Mouse (Mus musculus) forebrain, embryonic 16.5 days (tissue): Measurements from ENCODE around the gene Prlr. TPM values are rescaled to one million over a fixed set of nuclear protein-coding genes. Genes with fewer than 3 reads are reported as not detected.

Experiments
- ATAC-seq: fragments of 200-750 bp; cut with Nextera tagmentation; 2 replicates; pipeline ENCODE4 v1.8.0; 2017; ENCODE audit warnings: mild to moderate bottlenecking, moderate library complexity
- H3K27ac ChIP-seq: fragments of 300-500 bp; sonication (generic); 2 replicates; pipeline ENCODE4 v1.5.1; 2014; ENCODE audit warnings: low read length, control low read depth
- H3K27me3 ChIP-seq: fragments of 300-500 bp; sonication (generic); replicated peaks from 2 replicates; pipeline ENCODE4 v1.6.1; 2014; ENCODE audit warnings: low read length; ENCODE audit not compliant: control insufficient read depth, insufficient read depth
- H3K36me3 ChIP-seq: fragments of 300-500 bp; sonication (generic); 2 replicates; pipeline ENCODE4 v1.6.1; 2014; ENCODE audit not compliant: control insufficient read depth, insufficient read depth
- H3K4me1 ChIP-seq: fragments of 300-500 bp; sonication (generic); replicated peaks from 2 replicates; pipeline ENCODE4 v1.6.1; 2014; ENCODE audit warnings: low read length; ENCODE audit not compliant: control insufficient read depth, insufficient read depth
- H3K4me2 ChIP-seq: fragments of 300-500 bp; sonication (generic); 2 replicates; pipeline ENCODE4 v1.6.1; 2014; ENCODE audit warnings: mild to moderate bottlenecking, low read length, control low read depth
- H3K4me3 ChIP-seq: fragments of 300-500 bp; sonication (generic); replicated peaks from 2 replicates; pipeline ENCODE4 v1.5.1; 2014; ENCODE audit warnings: mild to moderate bottlenecking, low read length, control low read depth
- H3K9ac ChIP-seq: fragments of 300-500 bp; sonication (generic); replicated peaks from 2 replicates; pipeline ENCODE4 v1.6.1; 2014; ENCODE audit warnings: low read depth, low read length, control low read depth
- H3K9me3 ChIP-seq: fragments of 300-500 bp; sonication (generic); 2 replicates; pipeline ENCODE4 v1.6.1; 2016; ENCODE audit warnings: low read length; ENCODE audit not compliant: control insufficient read depth
- WGBS: fragments of 180-500 bp; shearing (Covaris S2); extraction: QIAGEN DNeasy Blood & Tissue Kit; methylation state at CpG from one replicate; pipeline ENCODE4 v1.1.7; 2014; 5-methylcytosine and 5-hydroxymethylcytosine counted together
- polyA plus RNA-seq: library from polyadenylated mRNA; unstranded; fragments of >200 nt; fragmentation: Nextera tagmentation; extraction: Ambion mirVana; gene quantifications from 2 replicates; pipeline ENCODE4 v1.2.1, GENCODE M21; 2015

The Prlr gene
- polyA plus RNA-seq, 1 experiment from 2014 or later, result 1.3 TPM

DNA sequence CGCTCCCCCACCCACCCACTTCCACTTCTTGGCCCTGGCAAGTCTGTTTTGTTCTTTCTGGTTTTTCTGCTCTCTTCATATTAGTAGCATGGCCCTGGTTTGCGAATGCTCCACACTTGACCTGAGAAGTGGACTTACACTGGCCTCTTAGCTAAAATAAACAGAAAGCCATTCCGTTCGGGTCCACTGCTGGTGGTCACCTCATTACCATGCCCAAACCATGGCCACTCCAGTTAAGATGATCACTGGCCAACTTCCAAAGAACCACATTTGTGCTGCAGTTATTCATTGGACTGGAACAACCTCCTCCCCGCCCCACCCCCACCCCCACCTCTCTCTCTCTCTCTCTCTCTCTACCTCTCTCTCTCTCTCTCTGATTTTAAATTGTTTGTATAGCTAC, 104.5 kb downstream of the Prlr start:
- H3K4me1 ChIP-seq, result no peaks in the 10 kb centered on the region
- no peak overlapping the region for H3K27ac ChIP-seq
- no peaks in the 10 kb centered on the region for H3K9me3 ChIP-seq
- no peak for ATAC-seq
- no peaks in the 10 kb centered on the region for H3K27me3 ChIP-seq
- 89% methylated on average over 5 of the region's 5 CpGs for WGBS
- no peak overlapping the region for H3K4me3 ChIP-seq
- H3K9ac ChIP-seq, result no peak overlapping the region
- H3K4me2 ChIP-seq, result no peak overlapping the region
- H3K36me3 ChIP-seq, result no peaks in the 10 kb centered on the region

DNA sequence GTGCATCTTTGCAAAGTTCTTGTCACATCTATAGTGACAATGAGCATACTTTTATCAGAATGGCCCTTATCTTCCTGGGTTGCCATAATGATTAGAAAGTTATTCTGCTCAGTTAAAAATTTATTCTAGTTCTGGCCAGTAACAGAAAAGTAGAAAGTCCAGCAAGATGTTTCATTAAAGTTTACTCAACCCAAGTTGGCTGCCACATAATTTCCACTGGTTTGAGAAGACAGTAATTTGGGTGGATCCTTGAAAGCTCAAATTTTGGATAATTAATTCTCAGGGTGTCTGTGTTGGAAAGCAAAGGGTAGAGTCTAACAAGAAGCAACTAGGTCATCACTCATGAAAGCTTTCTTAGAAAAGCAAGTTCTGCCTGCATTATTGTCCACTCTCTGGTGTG, 106.6 kb downstream of the Prlr start:
- no peak overlapping the region for H3K9ac ChIP-seq
- no peaks in the 10 kb centered on the region for H3K36me3 ChIP-seq
- no peaks in the 10 kb centered on the region for H3K4me1 ChIP-seq
- no peak for ATAC-seq
- H3K27me3 ChIP-seq, result no peaks in the 10 kb centered on the region
- no peaks in the 10 kb centered on the region for H3K9me3 ChIP-seq
- no peak overlapping the region for H3K27ac ChIP-seq
- no peak overlapping the region for H3K4me2 ChIP-seq
- no peak overlapping the region for H3K4me3 ChIP-seq

GRCm38 (mm10) chr15:10296570-10296969, 119.5 kb downstream of the Prlr start:
- Histone ChIP-seq H3K4me2 (no peak overlapping the region), H3K27me3 (no peaks in the 10 kb centered on the region), H3K4me3 (no peak overlapping the region), H3K27ac (no peak overlapping the region), H3K4me1 (no peaks in the 10 kb centered on the region), H3K9ac (no peak overlapping the region), H3K9me3 (no peaks in the 10 kb centered on the region), H3K36me3 (no peaks in the 10 kb centered on the region)
- no peak for ATAC-seq
- WGBS, result 88% methylated on average over 1 of the region's 1 CpGs

DNA sequence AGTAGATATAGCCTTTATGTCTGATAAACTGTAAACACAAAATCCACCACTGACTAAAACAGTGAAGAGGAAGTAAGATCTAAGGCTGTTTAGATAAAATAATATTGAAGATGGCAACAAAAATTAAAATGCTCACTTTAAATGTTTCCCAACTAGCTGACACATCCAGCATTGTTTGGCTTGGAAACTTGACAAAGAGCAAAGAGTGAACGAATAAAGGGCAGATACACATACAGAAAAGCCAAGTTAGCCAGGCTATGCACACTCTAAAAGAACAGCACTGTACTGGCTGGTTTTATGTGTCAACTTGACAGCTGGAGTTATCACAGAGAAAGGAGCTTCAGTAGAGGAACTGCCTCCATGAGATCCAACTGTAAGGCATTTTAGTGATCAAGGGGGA, 121.0 kb downstream of the Prlr start:
- H3K4me3 ChIP-seq, result no peak overlapping the region
- no peaks in the 10 kb centered on the region for H3K9me3 ChIP-seq
- H3K4me1 ChIP-seq, result no peaks in the 10 kb centered on the region
- H3K27ac ChIP-seq, result no peak overlapping the region
- WGBS, result 78% methylated on average over 1 of the region's 1 CpGs
- ATAC-seq, result no peak
- H3K27me3 ChIP-seq, result no peaks in the 10 kb centered on the region
- no peak overlapping the region for H3K4me2 ChIP-seq
- H3K9ac ChIP-seq, result no peak overlapping the region
- H3K36me3 ChIP-seq, result no peaks in the 10 kb centered on the region

DNA sequence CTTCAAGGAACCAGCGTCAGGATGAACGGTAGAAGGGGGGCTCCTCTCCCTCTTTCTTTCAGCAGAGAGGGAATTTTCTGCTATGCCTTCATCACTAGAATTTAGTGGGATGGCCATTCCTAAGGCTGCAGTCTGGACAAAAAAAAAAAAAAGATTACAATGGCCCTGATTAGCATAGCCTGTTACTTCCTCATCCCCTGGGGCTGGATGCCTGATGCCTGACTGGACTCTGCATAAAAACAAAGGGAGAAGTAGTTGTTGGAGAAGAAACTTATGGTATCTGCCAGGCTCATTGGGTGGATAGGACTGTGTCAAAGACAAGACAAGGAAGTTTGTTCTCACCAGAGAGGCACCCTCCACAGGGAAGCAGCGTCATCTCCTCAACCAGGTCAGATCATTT, 122.4 kb downstream of the Prlr start:
- Histone ChIP-seq H3K36me3 (no peaks in the 10 kb centered on the region), H3K4me1 (no peaks in the 10 kb centered on the region), H3K4me2 (no peak overlapping the region), H3K27me3 (no peaks in the 10 kb centered on the region), H3K9me3 (no peaks in the 10 kb centered on the region), H3K4me3 (no peak overlapping the region), H3K9ac (no peak overlapping the region), H3K27ac (no peak overlapping the region)
- 69% methylated on average over 3 of the region's 3 CpGs for WGBS
- ATAC-seq, result no peak

GRCm38 (mm10) chr15:10306461-10306860, 129.4 kb downstream of the Prlr start:
- Histone ChIP-seq H3K27ac (no peak overlapping the region), H3K36me3 (no peaks in the 10 kb centered on the region), H3K9me3 (no peaks in the 10 kb centered on the region), H3K4me2 (no peak overlapping the region), H3K4me3 (no peak overlapping the region), H3K27me3 (no peaks in the 10 kb centered on the region), H3K4me1 (no peaks in the 10 kb centered on the region), H3K9ac (no peak overlapping the region)
- peak; percentile 95 for ATAC-seq
- 65% methylated on average over 1 of the region's 1 CpGs for WGBS

DNA sequence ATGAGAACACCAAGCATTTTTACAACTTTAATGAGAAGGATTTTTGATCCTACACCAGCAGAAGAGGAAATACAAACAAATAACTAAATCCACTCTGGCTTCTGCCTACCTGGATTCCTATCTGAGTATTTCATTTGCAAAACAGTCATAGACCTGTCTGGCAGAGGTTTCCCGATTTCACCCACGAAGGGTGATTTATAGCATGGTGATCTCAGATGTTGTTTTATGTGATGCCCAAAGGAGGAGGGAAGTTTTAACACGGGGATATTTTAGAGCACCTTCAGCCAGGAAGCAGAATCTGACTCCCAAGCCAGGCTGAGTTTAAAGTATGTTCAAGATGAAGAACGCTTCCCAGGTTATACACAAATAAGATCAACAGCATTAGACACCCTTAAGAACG, 134.8 kb downstream of the Prlr start:
- ATAC-seq, result no peak
- Histone ChIP-seq H3K27me3 (no peaks in the 10 kb centered on the region), H3K9me3 (no peaks in the 10 kb centered on the region), H3K9ac (no peak overlapping the region), H3K36me3 (no peaks in the 10 kb centered on the region), H3K4me3 (no peak overlapping the region), H3K4me1 (no peaks in the 10 kb centered on the region), H3K27ac (no peak overlapping the region), H3K4me2 (no peak overlapping the region)
- WGBS, result 86% methylated on average over 5 of the region's 5 CpGs

DNA sequence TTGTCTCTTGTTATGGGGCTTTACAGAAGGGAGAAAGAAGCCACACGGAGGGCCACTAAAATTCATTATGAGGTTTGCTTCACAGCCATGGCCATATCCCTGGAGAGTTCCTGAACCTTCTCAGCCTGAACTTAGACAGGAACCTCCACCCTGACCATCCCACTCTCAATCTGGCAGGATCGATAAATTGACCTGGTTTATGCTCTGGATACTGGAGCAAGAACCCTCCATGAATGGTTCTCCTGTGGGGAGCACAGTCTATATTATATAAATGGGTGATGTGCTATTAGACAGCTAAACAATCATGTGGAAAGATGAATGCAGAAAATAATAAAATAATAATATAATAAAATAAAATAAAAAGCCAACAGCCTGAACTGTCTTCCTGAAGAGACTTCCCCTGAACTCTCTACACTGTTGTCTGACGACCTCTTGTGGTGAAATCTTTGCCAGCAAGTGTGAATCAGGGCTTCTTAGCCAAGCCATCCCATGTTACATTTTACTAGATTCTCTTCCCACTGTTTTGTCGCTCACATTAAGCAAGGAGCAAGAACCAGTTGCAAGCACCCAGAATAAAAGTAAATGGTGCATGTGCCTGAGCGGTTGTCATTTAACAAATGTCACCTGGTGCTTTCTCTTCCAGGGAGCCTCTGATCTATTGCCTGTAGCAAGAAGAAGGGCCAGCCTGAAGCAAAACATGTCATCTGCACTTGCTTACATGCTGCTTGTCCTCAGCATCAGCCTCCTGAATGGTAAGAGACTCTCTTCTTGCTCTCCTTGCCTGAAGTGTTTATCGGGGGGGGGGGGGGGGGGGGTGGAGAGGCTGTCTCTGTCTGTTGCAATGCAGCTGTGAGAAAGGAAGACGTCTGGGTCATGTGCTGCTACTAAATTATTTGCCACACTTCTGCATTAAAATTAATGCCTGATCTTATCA, 136.8 kb downstream of the Prlr start:
- WGBS, result 53% methylated on average over 6 of the region's 7 CpGs

GRCm38 (mm10) chr15:10325080-10325479, 148.0 kb downstream of the Prlr start, which contains the start of gene Gm21973:
Gene Gm21973, plus strand, starts transcription at chr15:10325380.
- H3K4me3 ChIP-seq, result no peak within 1 kb of the TSS
- H3K9ac ChIP-seq, result no peak within 1 kb of the TSS
- ATAC-seq, result no peak
- H3K27ac ChIP-seq, result no peak within 1 kb of the TSS
- 84% methylated on average over 2 of the region's 2 CpGs for WGBS
- no peak within 1 kb of the TSS for H3K4me2 ChIP-seq
- H3K4me1 ChIP-seq, result no peaks in the 10 kb centered on the region
- no peaks in the 10 kb centered on the region for H3K36me3 ChIP-seq
- H3K9me3 ChIP-seq, result no peaks in the 10 kb centered on the region
- no peaks in the 10 kb centered on the region for H3K27me3 ChIP-seq

More for the DNA sequence above, 136.8 kb downstream of the Prlr start:
- peak; percentile 79 for ATAC-seq
- Histone ChIP-seq H3K4me2 (no peak overlapping the region), H3K27ac (no peak overlapping the region), H3K9ac (no peak overlapping the region), H3K9me3 (no peaks in the 10 kb centered on the region), H3K4me3 (no peak overlapping the region), H3K27me3 (no peaks in the 10 kb centered on the region), H3K36me3 (no peaks in the 10 kb centered on the region), H3K4me1 (no peaks in the 10 kb centered on the region)
